Mouse (Mus musculus) midbrain, embryonic 11.5 days (tissue): ENCODE measurements around the gene Prr32. TPM values are rescaled to one million over a fixed set of nuclear protein-coding genes. Genes with fewer than 3 reads are reported as not detected.

ENCODE experiments used
- ATAC-seq: fragments of 200-750 bp; cut with Nextera tagmentation; 2 replicates; pipeline ENCODE4 v1.8.0; 2017; ENCODE audit warnings: moderate TSS enrichment, moderate library complexity; ENCODE audit not compliant: low FRiP score
- DNase-seq: peaks from one replicate; pipeline ENCODE4 v3.0.0; 2015; ENCODE audit warnings: low spot score; ENCODE audit errors: missing footprints
- H3K27ac ChIP-seq: fragments of 300-500 bp; sonication (generic); 2 replicates; pipeline ENCODE4 v1.5.1; 2014; ENCODE audit warnings: low read depth, low read length
- H3K27me3 ChIP-seq: fragments of 300-500 bp; sonication (generic); 2 replicates; pipeline ENCODE4 v1.6.1; 2014; ENCODE audit warnings: mild to moderate bottlenecking, low read length, moderate library complexity, mixed read lengths; ENCODE audit not compliant: control insufficient read depth, insufficient read depth
- H3K36me3 ChIP-seq: fragments of 300-500 bp; sonication (generic); 2 replicates; pipeline ENCODE4 v1.6.1; 2014; ENCODE audit warnings: mild to moderate bottlenecking, low read length, moderate library complexity, mixed read lengths; ENCODE audit not compliant: control insufficient read depth, insufficient read depth
- H3K4me1 ChIP-seq: fragments of 300-500 bp; sonication (generic); 2 replicates; pipeline ENCODE4 v1.6.1; 2014; ENCODE audit warnings: low read length; ENCODE audit not compliant: control insufficient read depth, insufficient read depth
- H3K4me2 ChIP-seq: fragments of 300-500 bp; sonication (generic); 2 replicates; pipeline ENCODE4 v1.6.1; 2014; ENCODE audit warnings: mild to moderate bottlenecking, moderate library complexity
- H3K4me3 ChIP-seq: fragments of 300-500 bp; sonication (generic); 2 replicates; pipeline ENCODE4 v1.5.1; 2014; ENCODE audit warnings: low read depth, low read length
- H3K9ac ChIP-seq: fragments of 300-500 bp; sonication (generic); 2 replicates; pipeline ENCODE4 v1.6.1; 2014; ENCODE audit warnings: low read length
- H3K9me3 ChIP-seq: fragments of 300-500 bp; sonication (generic); 2 replicates; pipeline ENCODE4 v1.6.1; 2016; ENCODE audit warnings: low read length; ENCODE audit not compliant: control insufficient read depth
- WGBS: fragments of 180-500 bp; shearing (Covaris S2); extraction: QIAGEN DNeasy Blood & Tissue Kit; methylation state at CpG from one replicate; pipeline ENCODE4 v1.1.7; 2014; 5-methylcytosine and 5-hydroxymethylcytosine counted together
- polyA plus RNA-seq: library from polyadenylated mRNA; unstranded; fragments of >200 nt; fragmentation: Nextera tagmentation; extraction: Ambion mirVana; gene quantifications from 2 replicates; pipeline ENCODE4 v1.2.1, GENCODE M21; 2014

Prr32 gene
- polyA plus RNA-seq = 0.12 TPM in 1 of 2 replicates, not detected in the other

GRCm38 (mm10) chrX:45090604-45091003 is at the start of gene Prr32:
TSS of gene Prr32 (plus strand) at chrX:45090904.
- 61% methylated on average over 1 of the region's 1 CpGs for WGBS
- DNase-seq = no peak
- Histone ChIP-seq H3K9ac (no peak within 1 kb of the TSS), H3K27ac (no peak within 1 kb of the TSS), H3K4me2 (no peak within 1 kb of the TSS), H3K4me3 (no peak within 1 kb of the TSS), H3K9me3 (no peaks in the 10 kb centered on the region), H3K36me3 (no peaks in the 10 kb centered on the region), H3K27me3 (no peaks in the 10 kb centered on the region), H3K4me1 (no peaks in the 10 kb centered on the region)
- no peak for ATAC-seq
